Mouse (Mus musculus): ENCODE results near the gene Nudt9. TPM values are rescaled to one million over a fixed set of nuclear protein-coding genes. Genes with fewer than 3 reads are reported as not detected.

The Nudt9 gene
- total and polyA plus RNA-seq, 3 experiments, result 58.5 to 83.8 (median 65.3) TPM

DNA sequence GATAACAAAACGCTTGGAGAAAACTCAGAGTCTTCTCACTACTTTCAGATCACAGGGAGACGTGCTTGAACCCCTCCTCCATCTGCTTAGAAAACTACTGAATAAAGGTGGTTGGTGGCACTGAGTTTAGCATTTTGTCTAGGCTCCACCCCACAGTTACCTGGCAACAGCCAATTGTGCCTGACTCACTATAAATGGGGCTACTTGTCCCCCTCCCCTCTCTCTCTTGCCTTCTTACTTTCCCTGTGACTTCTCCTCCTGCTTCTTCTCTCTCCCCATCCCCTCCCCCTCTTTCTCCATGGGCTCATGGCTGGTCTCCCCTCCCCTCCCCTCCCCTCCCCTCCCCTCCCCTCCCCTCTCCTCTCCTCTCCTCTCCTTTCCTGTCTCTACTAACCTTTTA, 58.0 kb downstream of the Nudt9 start:
- TF ChIP-seq TBP (conservative IDR thresholded peaks at IDR 0.05; ENCODE audit: low read depth, low read length) (no peak), RCOR1 (conservative IDR thresholded peaks at IDR 0.05; ENCODE audit: low read depth, low read length) (no peak), HCFC1 (IDR thresholded peaks at IDR 0.05; ENCODE audit: low read depth, low read length) (no peak), SMC3 (IDR thresholded peaks at IDR 0.05; ENCODE audit: low read depth, low read length) (no peak), JUND (conservative IDR thresholded peaks at IDR 0.05; ENCODE audit: low read depth, low read length) (no peak), POLR2A (IDR thresholded peaks at IDR 0.05; ENCODE audit: low read depth, low read length) (no peak), USF2 (conservative IDR thresholded peaks at IDR 0.05; ENCODE audit: low read depth, low read length) (no peak), USF1 (IDR thresholded peaks at IDR 0.05; ENCODE audit: low read depth, low read length) (no peak), EP300 (IDR thresholded peaks at IDR 0.05; ENCODE audit: low read length) (no peak), CHD2 (IDR thresholded peaks at IDR 0.05; ENCODE audit: low read length) (no peak), ZNF384 (IDR thresholded peaks at IDR 0.05; ENCODE audit: low read depth, low read length) (no peak), MAX (IDR thresholded peaks at IDR 0.05; ENCODE audit: low read length) (no peak), MAZ (IDR thresholded peaks at IDR 0.05; ENCODE audit: low read depth, low read length) (no peak), MXI1 (IDR thresholded peaks at IDR 0.05; ENCODE audit: low read depth, low read length) (no peak), MEF2A (IDR thresholded peaks at IDR 0.05; ENCODE audit: borderline replicate concordance, low read depth, low read length) (no peak), MAFK (IDR thresholded peaks at IDR 0.05; ENCODE audit: insufficient replicate concordance, low read length) (no peak), KAT2A (IDR thresholded peaks at IDR 0.05; ENCODE audit: insufficient replicate concordance, low read length) (no peak)

GRCm38 (mm10) chr5:104108127-104108875, 62.2 kb downstream of the Nudt9 start:
- Histone ChIP-seq H3K36me3 (replicated peaks in 1 of 2; ENCODE audit: control insufficient read depth in 1 of 2, insufficient read depth in 1 of 2, low read length in 1 of 2) (no peaks in the 10 kb centered on the region), H3K9ac (ENCODE audit: insufficient read depth, low read depth) (no peak overlapping the region), H3K9me3 (replicated peaks; ENCODE audit: low read length) (no peaks in the 10 kb centered on the region), H3K27me3 (replicated peaks) (no peaks in the 10 kb centered on the region), H3K27ac (ENCODE audit: insufficient read depth, low read depth) (no peak overlapping the region), H3K4me3 (replicated peaks in 1 of 3; ENCODE audit: low read depth in 2 of 3, low read length in 2 of 3, poor library complexity in 1 of 3) (no peak overlapping the region), H3K79me2 (replicated peaks; ENCODE audit: control insufficient read depth, extremely low read depth, insufficient read depth, poor library complexity, severe bottlenecking) (no peaks in the 10 kb centered on the region), H3K4me2 (ENCODE audit: insufficient read depth, low read depth, poor library complexity, severe bottlenecking) (no peak overlapping the region), H3K4me1 (ENCODE audit: control insufficient read depth in 1 of 2, insufficient read depth in 2 of 2) (peaks cover 0 to 12% of the 10 kb centered on the region in 2 experiments; a peak in 2 of 4 replicates)
- peak; percentile 14; the same call in 1 of the 2 replicates for TF ChIP-seq MAFK (IDR thresholded peaks at IDR 0.05; ENCODE audit: insufficient replicate concordance, low read length)
- no peak for TF ChIP-seq ETS1 (conservative IDR thresholded peaks at IDR 0.05; ENCODE audit: low read depth, low read length)
- TF ChIP-seq MXI1 (IDR thresholded peaks at IDR 0.05; ENCODE audit: low read depth, low read length), result no peak
- no peak for TF ChIP-seq MEF2A (IDR thresholded peaks at IDR 0.05; ENCODE audit: borderline replicate concordance, low read depth, low read length)
- TF ChIP-seq SMC3 (IDR thresholded peaks at IDR 0.05; ENCODE audit: low read depth, low read length), result no peak
- no peak for TF ChIP-seq HCFC1 (IDR thresholded peaks at IDR 0.05; ENCODE audit: low read depth, low read length)
- no peak for TF ChIP-seq ZNF384 (IDR thresholded peaks at IDR 0.05; ENCODE audit: low read depth, low read length)
- TF ChIP-seq USF2 (conservative IDR thresholded peaks at IDR 0.05; ENCODE audit: low read depth, low read length), result no peak
- TF ChIP-seq GABPA (IDR thresholded peaks at IDR 0.05; ENCODE audit: insufficient replicate concordance, low read depth, low read length), result no peak
- in situ Hi-C loops (cut with MboI; ENCODE audit: low pct_ligation_motif_present, low pct_unique_long_range_greater_than_20kb, low sequenced_read_pairs), result loop anchor here (25.0 kb wide), 1 partner anchor 229 kb away; the partner anchor contains the start of gene Mepe
- dilution Hi-C loops (cut with MboI; ENCODE audit: extremely low pct_ligation_motif_present, extremely low pct_unique_long_range_greater_than_20kb, low sequenced_read_pairs), result no loop called here
- no peak for DNase-seq (ENCODE audit: extremely low read depth)

More for the DNA sequence above, 58.0 kb downstream of the Nudt9 start:
- no peak overlapping the region for H3K27ac ChIP-seq (ENCODE audit: insufficient read depth, low read depth)
- H3K36me3 ChIP-seq (replicated peaks in 1 of 2; ENCODE audit: control insufficient read depth in 1 of 2, insufficient read depth in 1 of 2, low read length in 1 of 2), result no peaks in the 10 kb centered on the region
- dilution Hi-C loops (cut with MboI; ENCODE audit: extremely low pct_ligation_motif_present, extremely low pct_unique_long_range_greater_than_20kb, low sequenced_read_pairs) (no loop called here), in situ Hi-C loops (cut with MboI; ENCODE audit: low pct_ligation_motif_present, low pct_unique_long_range_greater_than_20kb, low sequenced_read_pairs) (loop anchor here (25.0 kb wide), 1 partner anchor 233 kb away; the partner anchor contains the start of gene Mepe)
- H3K9ac ChIP-seq (ENCODE audit: insufficient read depth, low read depth), result no peak overlapping the region
- no peak overlapping the region for H3K4me2 ChIP-seq (ENCODE audit: insufficient read depth, low read depth, poor library complexity, severe bottlenecking)
- no peaks in the 10 kb centered on the region for H3K27me3 ChIP-seq (replicated peaks)
- DNase-seq (ENCODE audit: extremely low read depth), result no peak
- no peaks in the 10 kb centered on the region for H3K79me2 ChIP-seq (replicated peaks; ENCODE audit: control insufficient read depth, extremely low read depth, insufficient read depth, poor library complexity, severe bottlenecking)
- peaks cover 0 to 17% of the 10 kb centered on the region in 2 experiments; a peak in 2 of 4 replicates for H3K4me1 ChIP-seq (ENCODE audit: control insufficient read depth in 1 of 2, insufficient read depth in 2 of 2)
- no peaks in the 10 kb centered on the region for H3K9me3 ChIP-seq (replicated peaks; ENCODE audit: low read length)
- no peak overlapping the region for H3K4me3 ChIP-seq (replicated peaks in 1 of 3; ENCODE audit: low read depth in 2 of 3, low read length in 2 of 3, poor library complexity in 1 of 3)
